Mouse (Mus musculus) bone marrow, adult 2 months (tissue): Measurements from ENCODE around the gene Mafk. TPM values are rescaled to one million over a fixed set of nuclear protein-coding genes. Genes with fewer than 3 reads are reported as not detected.
A peak's percentile ranks its signal among the peaks of the same experiment; 100 is the strongest.

ENCODE experiments used
- H3K27ac ChIP-seq: fragments of 200-500 bp; 2 replicates; pipeline ENCODE4 v1.5.1; 2012; ENCODE audit warnings: low read depth, mild to moderate bottlenecking, control low read depth, inconsistent platforms, low read length; ENCODE audit not compliant: control insufficient read depth, poor library complexity, insufficient read depth
- H3K4me1 ChIP-seq: fragments of 200-500 bp; 2 replicates; pipeline ENCODE4 v1.6.1; 2011; ENCODE audit warnings: low read length; ENCODE audit not compliant: control insufficient read depth, insufficient read depth
- H3K4me3 ChIP-seq: fragments of 200-500 bp; replicated peaks from 2 replicates; pipeline ENCODE3; 2011; ENCODE audit warnings: mild to moderate bottlenecking, low read depth, low read length, control low read depth; ENCODE audit not compliant: control insufficient read depth
- CTCF ChIP-seq: fragments of 200-500 bp; IDR thresholded peaks from 2 replicates; pipeline ENCODE4 v1.5.1; 2011; ENCODE audit warnings: low read length, control low read depth; ENCODE audit not compliant: control insufficient read depth, insufficient read depth
- POLR2A ChIP-seq: fragments of 200-500 bp; IDR thresholded peaks from 2 replicates; pipeline ENCODE4 v1.6.1; 2011; ENCODE audit warnings: low read depth, mild to moderate bottlenecking, control low read depth, low read length, borderline replicate concordance; ENCODE audit not compliant: control insufficient read depth
- WGBS: fragments of 180-500 bp; shearing (Covaris S2); methylation state at CpG from one replicate; pipeline ENCODE4 v1.1.7; 2018; 5-methylcytosine and 5-hydroxymethylcytosine counted together
- polyA plus RNA-seq: library from polyadenylated mRNA; stranded (reverse); fragments of >200 nt; gene quantifications from 2 replicates; pipeline ENCODE4 v1.2.4, GENCODE M21; 2011; ENCODE audit warnings: low replicate concordance; ENCODE audit not compliant: missing spikeins, insufficient read depth, insufficient read length

Gene Mafk
- polyA plus RNA-seq, 1 experiment: 53.2 TPM

- Histone ChIP-seq H3K4me3 (no peak overlapping the region), H3K4me1 (no peaks in the 10 kb centered on the region), H3K27ac (no peak overlapping the region)
- 82% methylated on average over 11 of the region's 11 CpGs for WGBS
- TF ChIP-seq POLR2A: no peak; the same call in 1 of the 2 replicates
- peak; percentile 73 for TF ChIP-seq CTCF
Observed at GRCm38 (mm10) chr5:139764296-139764695, 27.0 kb upstream of the Mafk start.

GRCm38 (mm10) chr5:139768216-139768615 is 23.1 kb upstream of the Mafk start:
- no peak overlapping the region for H3K27ac ChIP-seq
- H3K4me1 ChIP-seq: no peaks in the 10 kb centered on the region
- WGBS: 89% methylated on average over 8 of the region's 8 CpGs
- no peak overlapping the region for H3K4me3 ChIP-seq
- no peak for TF ChIP-seq CTCF
- no peak for TF ChIP-seq POLR2A

GRCm38 (mm10) chr5:139775216-139775926 is 15.9 kb upstream of the Mafk start, which contains the start of gene Ints1:
Gene Ints1, minus strand, starts transcription at chr5:139775674.
- Histone ChIP-seq H3K4me3 (peak within 1 kb of the TSS; percentile 88), H3K4me1 (no peaks in the 10 kb centered on the region; the same call in 1 of the 2 replicates), H3K27ac (peak within 1 kb of the TSS; percentile 62)
- TF ChIP-seq CTCF (peak; percentile 99), POLR2A (peak; percentile 56; the same call in 1 of the 2 replicates)
- under 1% methylated on average over 55 of the region's 55 CpGs for WGBS

- TF ChIP-seq CTCF (no peak), POLR2A (0 out of 2 replicates have a peak, but pooled peaks have one; percentile 10)
- peak overlapping the region; percentile 69 for H3K27ac ChIP-seq
- WGBS: 8% methylated on average over 5 of the region's 5 CpGs
- H3K4me3 ChIP-seq: no peak overlapping the region
- no peaks in the 10 kb centered on the region; the same call in 1 of the 2 replicates for H3K4me1 ChIP-seq
Observed at GRCm38 (mm10) chr5:139776966-139777365, 14.3 kb upstream of the Mafk start.

- no peaks in the 10 kb centered on the region; the same call in 1 of the 2 replicates for H3K4me1 ChIP-seq
Observed at GRCm38 (mm10) chr5:139781406-139781805, 9.9 kb upstream of the Mafk start.

GRCm38 (mm10) chr5:139789466-139789865 is 1.8 kb upstream of the Mafk start:
- 23% methylated on average over 4 of the region's 4 CpGs for WGBS
- no peak overlapping the region for H3K4me3 ChIP-seq
- no peak overlapping the region for H3K27ac ChIP-seq
- peaks cover 11% of the 10 kb centered on the region for H3K4me1 ChIP-seq
- TF ChIP-seq POLR2A (no peak), CTCF (peak; percentile 38; the same call in 1 of the 2 replicates)

More at GRCm38 (mm10) chr5:139781406-139781805, 9.9 kb upstream of the Mafk start:
- WGBS: 65% methylated on average over 8 of the region's 8 CpGs
- no peak overlapping the region for H3K4me3 ChIP-seq
- no peak for TF ChIP-seq POLR2A
- TF ChIP-seq CTCF: no peak
- H3K27ac ChIP-seq: no peak overlapping the region

GRCm38 (mm10) chr5:139792159-139792775 is 954 bp downstream of the Mafk start:
- no peak for TF ChIP-seq CTCF
- TF ChIP-seq POLR2A: no peak
- peaks cover 23% of the 10 kb centered on the region for H3K4me1 ChIP-seq
- peak overlapping the region; percentile 96 for H3K4me3 ChIP-seq
- peak overlapping the region; percentile 97 for H3K27ac ChIP-seq
- 2% methylated on average over 11 of the region's 11 CpGs for WGBS

- H3K27ac ChIP-seq: peak overlapping the region; percentile 77
- peak overlapping the region; percentile 96 for H3K4me3 ChIP-seq
- H3K4me1 ChIP-seq: peaks cover 23% of the 10 kb centered on the region
- no peak for TF ChIP-seq POLR2A
- no peak for TF ChIP-seq CTCF
- WGBS: 2% methylated on average over 3 of the region's 3 CpGs
Observed at GRCm38 (mm10) chr5:139792966-139793337, 1.6 kb downstream of the Mafk start.
